Mouse (Mus musculus) E14TG2a.4 (cell line): Measurements from ENCODE around the gene M6pr.

Source experiments
- CTCF ChIP-seq: conservative IDR thresholded peaks from 2 replicates; pipeline ENCODE4 v1.5.1; 2014; ENCODE audit warnings: low read length
- NANOG ChIP-seq: IDR thresholded peaks from 2 replicates; pipeline ENCODE4 v1.6.1; 2014; ENCODE audit warnings: borderline replicate concordance, low read length, mixed read lengths

DNA sequence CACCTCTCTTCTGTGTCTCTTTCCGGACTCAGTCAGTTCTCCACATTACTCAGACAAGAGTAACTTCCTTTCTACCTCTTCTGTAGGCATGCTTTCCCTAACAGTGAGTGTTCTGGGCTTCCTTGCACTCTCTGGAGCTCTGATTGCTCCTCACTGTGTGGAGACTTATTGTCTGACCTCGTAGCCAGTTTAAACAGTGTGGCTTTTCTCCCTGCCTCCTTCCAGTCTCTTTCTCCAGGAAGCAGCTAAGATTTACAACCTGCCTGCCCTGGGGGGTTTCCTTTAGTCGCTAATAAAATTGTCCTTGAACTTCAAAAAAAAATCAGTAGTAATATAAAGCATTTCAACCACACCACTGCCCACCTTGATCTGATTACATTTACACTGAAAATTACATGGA, 18.3 kb upstream of the M6pr start:
- TF ChIP-seq CTCF (no peak), NANOG (no peak)
